In the genomic region with DNA sequence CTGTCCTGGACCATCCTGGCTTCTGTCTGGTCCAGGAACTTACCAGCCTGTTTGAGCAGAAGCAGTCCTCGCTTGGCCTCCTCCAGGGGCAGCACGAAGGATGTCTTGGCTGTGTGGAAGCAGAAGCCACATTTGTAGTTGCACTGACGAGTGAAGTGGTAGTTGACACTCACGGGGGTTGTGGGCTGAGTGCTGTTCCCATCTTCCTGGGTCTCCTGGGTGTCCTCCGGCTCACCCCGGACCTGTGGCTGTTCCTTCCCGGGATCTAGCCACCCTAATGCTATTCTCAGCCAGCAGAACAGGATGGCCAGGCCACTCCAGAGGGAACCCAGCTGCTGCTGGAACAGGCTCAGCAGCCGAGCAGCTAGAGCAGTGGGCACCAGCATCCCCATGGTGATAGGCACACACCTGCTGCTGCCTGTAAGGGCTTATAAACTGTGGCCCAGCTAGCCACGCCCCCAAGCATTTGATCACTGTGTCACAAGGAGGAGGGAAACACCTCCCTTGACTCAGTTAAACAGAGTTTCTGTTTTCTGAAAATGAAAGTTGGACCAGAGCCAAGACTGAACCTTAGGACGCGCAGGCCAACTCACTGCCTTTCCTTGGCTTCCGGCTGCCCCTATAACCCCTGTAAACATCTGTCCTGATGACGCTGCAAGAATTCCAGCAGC, we compare ENCODE assay signal across 8 mouse cellular contexts. TPM values are rescaled to one million over a fixed set of nuclear protein-coding genes. Genes with fewer than 3 reads are reported as not detected.
DNase-seq lines count a peak whose midpoint lies in the region; ATAC-seq and TF ChIP-seq lines count a peak whose summit lies in the region.

Rsad2 (minus strand) TSS at position 425 of the 671 bp plus-strand sequence.

- no peaks in the 10 kb centered on the region for H3K36me3 ChIP-seq in intestine, postnatal 0 days (ENCODE audit: control insufficient read depth, insufficient read depth)
- no peaks in the 10 kb centered on the region for H3K36me3 ChIP-seq in liver, embryonic 16.5 days (ENCODE audit: control insufficient read depth, insufficient read depth)
- no peaks in the 10 kb centered on the region for H3K36me3 ChIP-seq in neural tube, embryonic 15.5 days

- no peak within 1 kb of the TSS; the same call in 1 of the 2 replicates for H3K27ac ChIP-seq in intestine, postnatal 0 days (ENCODE audit: low read depth, low read length)
- peak within 1 kb of the TSS; percentile 41 for H3K27ac ChIP-seq in liver, embryonic 16.5 days (ENCODE audit: low read length)
- H3K27ac ChIP-seq in neural tube, embryonic 15.5 days (replicated peaks) = no peak within 1 kb of the TSS

- H3K9me3 ChIP-seq in intestine, postnatal 0 days (ENCODE audit: control insufficient read depth) = no peaks in the 10 kb centered on the region
- no peaks in the 10 kb centered on the region for H3K9me3 ChIP-seq in liver, embryonic 16.5 days (replicated peaks; ENCODE audit: control insufficient read depth, low read length)
- no peaks in the 10 kb centered on the region for H3K9me3 ChIP-seq in neural tube, embryonic 15.5 days (replicated peaks)

- peak within 1 kb of the TSS; percentile 25 for H3K4me3 ChIP-seq in intestine, postnatal 0 days (ENCODE audit: low read depth, low read length)
- H3K4me3 ChIP-seq in liver, embryonic 16.5 days (ENCODE audit: low read depth, low read length) = peak within 1 kb of the TSS; percentile 33
- H3K4me3 ChIP-seq in neural tube, embryonic 15.5 days (replicated peaks) = no peak within 1 kb of the TSS

- no peaks in the 10 kb centered on the region for H3K27me3 ChIP-seq in intestine, postnatal 0 days (replicated peaks; ENCODE audit: control insufficient read depth, insufficient read depth, low read length)
- no peaks in the 10 kb centered on the region for H3K27me3 ChIP-seq in liver, embryonic 16.5 days (ENCODE audit: control insufficient read depth, insufficient read depth, low read depth, low read length)
- no peaks in the 10 kb centered on the region for H3K27me3 ChIP-seq in neural tube, embryonic 15.5 days (replicated peaks)

- TF ChIP-seq CTCF in intestine, postnatal 0 days (IDR thresholded peaks at IDR 0.05; ENCODE audit: low read depth) = no peak

- ATAC-seq in common myeloid progenitor, adult 5-6 weeks (replicated peaks; ENCODE audit: low read depth, poor library complexity, severe bottlenecking) = peak; percentile 75
- ATAC-seq in granulocyte monocyte progenitor cell, adult 5-6 weeks (replicated peaks; ENCODE audit: poor library complexity, severe bottlenecking) = peak; percentile 79
- ATAC-seq in intestine, postnatal 0 days = peak; percentile 96
- ATAC-seq in liver, embryonic 16.5 days (ENCODE audit: low read depth) = peak; percentile 87
- ATAC-seq in neural tube, embryonic 15.5 days (ENCODE audit: low FRiP score) = no peak

- WGBS in intestine, postnatal 0 days = 24% methylated on average over 13 of the region's 13 CpGs
- 44% methylated on average over 13 of the region's 13 CpGs for WGBS in liver, embryonic 16.5 days (ENCODE audit: insufficient replicate concordance)
- whole genome bisulfite sequencing in neural tube, embryonic 15.5 days = 43% methylated on average over 13 of the region's 13 CpGs

- H3K4me1 ChIP-seq in intestine, postnatal 0 days (replicated peaks; ENCODE audit: control insufficient read depth, insufficient read depth, low read length) = peaks cover 4% of the 10 kb centered on the region; the same call in 1 of the 2 replicates
- H3K4me1 ChIP-seq in liver, embryonic 16.5 days (ENCODE audit: control insufficient read depth, low read depth, low read length) = peaks cover 9% of the 10 kb centered on the region
- peaks cover 11% of the 10 kb centered on the region for H3K4me1 ChIP-seq in neural tube, embryonic 15.5 days

- H3K4me2 ChIP-seq in intestine, postnatal 0 days (replicated peaks; ENCODE audit: low read depth) = peak within 1 kb of the TSS; percentile 60
- H3K4me2 ChIP-seq in liver, embryonic 16.5 days (ENCODE audit: low read depth, low read length) = peak within 1 kb of the TSS; percentile 48
- peak within 1 kb of the TSS; percentile 19; the same call in 1 of the 2 replicates for H3K4me2 ChIP-seq in neural tube, embryonic 15.5 days

- DNase-seq in right cerebral cortex, postnatal 14 days = peak; percentile 14
- DNase-seq in right cerebral cortex, postnatal 4 days = no peak
- peak; percentile 35 to 65 for DNase-seq in urinary bladder, postnatal 36 days (ENCODE audit: low spot score in 2 of 2)

- H3K9ac ChIP-seq in intestine, postnatal 0 days (ENCODE audit: low read depth, low read length) = peak within 1 kb of the TSS; percentile 8; the same call in 1 of the 2 replicates
- H3K9ac ChIP-seq in liver, embryonic 16.5 days (ENCODE audit: low read depth, low read length) = peak within 1 kb of the TSS; percentile 38; the same call in 1 of the 2 replicates
- H3K9ac ChIP-seq in neural tube, embryonic 15.5 days (replicated peaks) = no peak within 1 kb of the TSS

RNA-seq across cellular contexts. Expression of gene Rsad2, which starts in this region (rescaled TPM):
- total RNA-seq in common myeloid progenitor, adult 5-6 weeks (2017) = 1.8 and 4.1 TPM in 2 replicates
- total RNA-seq in granulocyte monocyte progenitor cell, adult 5-6 weeks (2014; fragmentation: Nextera tagmentation) = not detected in 2 replicates
- 0.78 TPM in 1 of 2 replicates, not detected in the other for total RNA-seq in granulocyte monocyte progenitor cell, adult 5-6 weeks (2017)
- 10.8 and 13.1 TPM in 2 replicates for polyA plus RNA-seq in intestine, postnatal 0 days (2015; fragmentation: Nextera tagmentation; extraction: Ambion mirVana)
- 11.2 and 12.8 TPM in 2 replicates for polyA plus RNA-seq in liver, embryonic 16.5 days (2015; fragmentation: Nextera tagmentation; extraction: Ambion mirVana)
- 0.32 and 1.6 TPM in 2 replicates for polyA plus RNA-seq in neural tube, embryonic 15.5 days (2015; fragmentation: Nextera tagmentation; extraction: Ambion mirVana)

Comparison
In these comparisons a context has a peak if more than half of its experiments do, and no peak if none do; other contexts are left out.
1. Peak in ATAC-seq in granulocyte monocyte progenitor cell, adult 5-6 weeks; RNA of the gene not detected or under 1 TPM.